Mouse (Mus musculus) spleen, adult 2 months (tissue): Measurements from ENCODE around the gene Ppih. TPM values are rescaled to one million over a fixed set of nuclear protein-coding genes. Genes with fewer than 3 reads are reported as not detected.

Experiments
- DNase-seq, 2 experiments: peaks; one replicate each; pipeline versions ENCODE4 v3.0.0 to v3.0.0-alpha.2; 2012 to 2021; ENCODE audit warnings: low spot score in 2 of 2, low read depth in 1 of 2
- H3K27ac ChIP-seq: fragments of 200-500 bp; 2 replicates; pipeline ENCODE4 v1.5.1; 2012; ENCODE audit warnings: low read length, inconsistent platforms; ENCODE audit not compliant: insufficient read depth
- H3K27me3 ChIP-seq: fragments of 200-500 bp; 2 replicates; pipeline ENCODE4 v1.6.1; 2012; ENCODE audit warnings: mild to moderate bottlenecking, moderate library complexity, low read length, inconsistent platforms; ENCODE audit not compliant: control insufficient read depth, insufficient read depth
- H3K36me3 ChIP-seq: fragments of 200-500 bp; 2 replicates; pipeline ENCODE4 v1.6.1; 2012; ENCODE audit warnings: mild to moderate bottlenecking, low read length, inconsistent platforms; ENCODE audit not compliant: control insufficient read depth, insufficient read depth
- H3K4me1 ChIP-seq: fragments of 200-500 bp; 2 replicates; pipeline ENCODE4 v1.6.1; 2011; ENCODE audit warnings: inconsistent platforms; ENCODE audit not compliant: control insufficient read depth, insufficient read depth, insufficient read length
- H3K4me3 ChIP-seq: fragments of 200-500 bp; 2 replicates; pipeline ENCODE4 v1.5.1; 2011; ENCODE audit warnings: mild to moderate bottlenecking, inconsistent platforms; ENCODE audit not compliant: insufficient read depth, insufficient read length; ENCODE audit errors: extremely low read depth
- CTCF ChIP-seq: fragments of 200-500 bp; IDR thresholded peaks from 2 replicates; pipeline ENCODE4 v1.5.1; 2011; ENCODE audit warnings: mild to moderate bottlenecking, inconsistent platforms; ENCODE audit not compliant: insufficient read depth, insufficient read length, insufficient replicate concordance; ENCODE audit errors: extremely low read depth
- POLR2A ChIP-seq: fragments of 200-500 bp; IDR thresholded peaks from 2 replicates; pipeline ENCODE4 v1.6.1; 2011; ENCODE audit warnings: low read depth, low read length, inconsistent platforms
- WGBS: fragments of 180-500 bp; shearing (Covaris S2); methylation state at CpG from one replicate; pipeline ENCODE4 v1.1.7; 2018; 5-methylcytosine and 5-hydroxymethylcytosine counted together
- polyA plus RNA-seq: library from polyadenylated mRNA; depleted of rRNA; stranded (reverse); fragments of >200 nt; gene quantifications from 2 replicates; pipeline ENCODE4 v1.2.3, GENCODE M21; 2012; rRNA removed

The Ppih gene
- polyA plus RNA-seq = 5.2 and 6.0 TPM in 2 replicates

DNA sequence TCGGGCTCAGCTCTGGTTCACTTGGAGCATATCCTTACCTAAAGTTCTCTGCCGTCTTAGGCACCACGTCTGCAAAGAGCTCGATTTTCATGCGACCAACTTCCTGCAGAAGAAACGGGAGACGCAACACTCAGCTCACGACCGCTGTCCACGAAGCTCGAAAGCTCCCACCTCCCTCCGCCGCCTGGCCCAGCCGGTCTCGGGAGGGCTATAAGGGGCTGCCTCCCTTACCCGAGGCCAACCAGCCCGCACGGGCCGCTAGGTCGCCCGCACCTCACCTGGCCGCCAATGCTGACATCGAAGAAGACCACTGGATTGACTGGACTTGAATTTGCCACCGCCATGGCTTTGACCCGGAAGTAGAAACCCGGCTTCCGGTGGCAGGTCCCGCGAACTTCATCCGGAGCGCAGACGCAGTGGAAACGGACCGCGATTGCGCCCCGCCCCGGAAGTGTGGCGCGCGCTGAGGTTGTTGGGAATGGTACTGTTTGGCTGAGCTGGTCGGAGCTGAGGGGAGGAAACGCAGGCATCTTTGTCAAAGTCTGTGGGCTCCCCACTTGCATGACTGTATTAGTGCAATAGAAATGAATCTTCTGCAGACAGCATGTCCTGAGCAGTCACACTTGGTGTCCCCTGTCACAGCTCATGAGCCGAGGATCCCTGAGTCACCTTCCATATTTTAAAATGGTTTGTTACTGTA lies at the start of gene Ppih:
Ppih (minus strand) TSS at position 416 of the 700 bp plus-strand sequence.
- WGBS = 1% methylated on average over 44 of the region's 44 CpGs
- peak; percentile 89 to 94 for DNase-seq
- TF ChIP-seq CTCF (no peak), POLR2A (peak; percentile 68)
- Histone ChIP-seq H3K27ac (peak within 1 kb of the TSS; percentile 83), H3K27me3 (no peaks in the 10 kb centered on the region), H3K4me1 (peaks cover 5% of the 10 kb centered on the region; the same call in 1 of the 2 replicates), H3K36me3 (peaks cover 14% of the 10 kb centered on the region), H3K4me3 (peak within 1 kb of the TSS; percentile 87)

DNA sequence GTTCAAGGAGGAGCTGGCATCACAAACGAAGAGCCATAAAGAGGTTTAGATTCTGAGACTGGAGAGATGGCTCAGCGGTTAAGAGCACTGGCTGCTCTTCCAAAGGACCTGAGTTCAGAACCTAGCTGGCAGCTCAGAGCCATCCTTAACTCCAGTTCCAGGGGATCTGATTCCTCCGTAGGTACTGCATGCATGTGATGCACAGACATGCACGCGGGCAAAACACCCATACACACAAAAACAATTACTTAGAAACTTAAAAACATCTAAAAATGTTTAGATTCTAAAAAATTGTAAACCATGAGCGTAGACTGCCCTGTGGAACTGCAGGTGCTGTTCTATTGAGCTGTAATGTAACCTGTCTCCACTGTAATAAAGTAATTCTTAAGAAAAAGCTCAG lies 49.1 kb upstream of the Ppih start:
- Histone ChIP-seq H3K4me3 (no peak overlapping the region), H3K27me3 (no peaks in the 10 kb centered on the region), H3K27ac (no peak overlapping the region)

DNA sequence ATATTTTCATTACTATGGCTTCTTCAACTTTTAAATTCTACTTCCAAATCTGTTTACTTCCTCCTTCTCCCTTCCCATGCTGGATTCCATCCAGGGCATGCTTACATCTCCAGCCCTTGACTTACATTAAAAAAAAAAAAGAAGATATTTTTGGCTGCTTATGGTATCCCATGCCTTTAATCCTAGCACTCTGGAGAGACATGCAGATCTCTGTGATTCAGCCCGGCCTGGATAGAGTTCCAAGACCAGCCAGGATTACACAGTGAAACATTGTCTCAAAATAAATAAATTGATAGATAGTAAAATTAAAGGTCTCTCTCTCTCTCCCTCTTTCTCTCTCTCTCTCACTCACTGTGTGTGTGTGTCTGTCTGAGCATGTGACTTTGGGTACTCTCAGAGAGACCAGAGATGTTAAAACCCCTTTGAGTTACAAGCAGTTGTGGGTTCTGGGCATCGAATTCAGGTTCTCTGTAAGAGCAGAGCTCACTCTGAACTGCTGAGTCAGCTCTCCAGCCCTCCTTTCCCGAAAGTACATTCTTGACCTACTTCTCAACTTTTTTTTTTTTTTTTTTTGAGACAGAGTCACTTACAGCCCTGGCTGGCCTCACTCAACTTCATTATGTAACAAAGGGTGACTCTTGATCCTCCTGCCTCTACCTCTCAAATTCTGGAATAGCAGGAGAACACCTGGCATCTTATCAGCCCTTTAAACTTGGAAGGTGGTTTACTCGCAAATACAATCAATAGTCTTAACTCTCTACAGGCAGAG lies 46.6 kb upstream of the Ppih start:
- 52% methylated on average over 4 of the region's 4 CpGs for WGBS
- H3K36me3 ChIP-seq = no peaks in the 10 kb centered on the region
- H3K4me1 ChIP-seq = no peaks in the 10 kb centered on the region

More for the DNA sequence above, 49.1 kb upstream of the Ppih start:
- H3K4me1 ChIP-seq = no peaks in the 10 kb centered on the region
- no peaks in the 10 kb centered on the region for H3K36me3 ChIP-seq
- 86% methylated on average over 6 of the region's 6 CpGs for WGBS
- no peak for TF ChIP-seq POLR2A
- no peak for TF ChIP-seq CTCF
- DNase-seq = no peak

DNA sequence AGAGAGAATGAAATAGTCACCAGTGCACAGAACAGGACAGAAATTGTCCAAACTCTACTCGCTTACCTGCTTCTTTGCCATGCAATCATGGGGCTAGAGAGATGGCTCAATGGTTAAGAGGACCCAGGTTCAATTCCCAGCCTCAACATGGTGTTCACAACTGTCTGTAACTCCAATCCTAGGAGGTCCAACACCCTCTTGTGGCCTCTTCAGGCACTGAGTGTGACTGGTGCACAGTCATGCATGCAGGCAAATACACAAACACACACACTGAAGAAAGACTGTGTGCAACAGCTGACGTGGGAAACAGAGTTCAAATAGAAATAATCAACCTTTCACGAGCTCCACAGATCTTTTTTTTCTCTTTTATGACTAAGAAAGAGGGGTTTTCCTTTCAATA lies 41.9 kb upstream of the Ppih start:
- no peaks in the 10 kb centered on the region for H3K27me3 ChIP-seq
- WGBS = 78% methylated on average over 3 of the region's 3 CpGs

More for the DNA sequence above, 46.6 kb upstream of the Ppih start:
- no peak overlapping the region for H3K27ac ChIP-seq
- no peak for DNase-seq
- no peaks in the 10 kb centered on the region for H3K27me3 ChIP-seq
- TF ChIP-seq POLR2A (no peak), CTCF (no peak)
- no peak overlapping the region for H3K4me3 ChIP-seq

DNA sequence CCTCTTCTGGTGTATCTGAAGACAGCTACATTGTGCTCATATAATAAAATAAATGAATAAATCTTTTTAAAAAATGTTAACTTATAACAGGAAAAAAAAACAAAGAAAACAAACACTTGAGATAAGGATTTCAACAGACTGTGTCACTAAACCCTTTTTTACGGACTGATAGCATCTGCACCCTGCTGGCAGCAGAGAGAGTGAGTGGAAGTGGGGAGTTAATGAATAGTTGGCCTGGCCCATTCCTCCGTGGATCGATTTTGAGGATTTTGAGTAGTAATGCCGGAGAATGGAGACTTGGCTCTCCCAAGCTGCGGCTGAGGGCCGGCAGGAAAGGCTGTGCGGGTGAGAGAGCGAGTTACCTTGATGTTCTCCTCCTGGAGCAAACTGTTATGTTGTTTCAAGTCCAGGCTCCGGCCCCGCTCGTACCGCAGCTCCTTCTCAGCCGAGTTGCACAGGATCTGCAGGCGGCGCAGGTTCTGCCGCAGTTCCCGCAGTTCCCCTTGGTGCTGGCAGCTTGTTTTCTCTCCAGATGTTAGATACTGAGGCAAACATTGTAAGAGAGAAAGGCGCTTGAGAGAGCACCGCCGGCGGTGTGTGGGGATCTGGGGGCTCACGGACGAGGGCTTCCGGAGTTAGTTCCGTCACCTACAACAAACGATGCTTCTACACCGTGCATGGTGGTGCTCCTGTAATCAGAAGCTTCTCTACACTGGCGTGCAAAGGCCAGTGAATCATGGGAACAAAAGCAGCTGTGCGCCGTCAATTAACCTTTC lies 39.0 kb upstream of the Ppih start:
- Histone ChIP-seq H3K36me3 (no peaks in the 10 kb centered on the region), H3K4me3 (peak overlapping the region; percentile 56), H3K4me1 (no peaks in the 10 kb centered on the region), H3K27ac (no peak overlapping the region), H3K27me3 (no peaks in the 10 kb centered on the region)
- WGBS = 9% methylated on average over 30 of the region's 30 CpGs
- no peak for TF ChIP-seq POLR2A
- no peak for TF ChIP-seq CTCF
- no peak for DNase-seq

More for the DNA sequence above, 41.9 kb upstream of the Ppih start:
- H3K4me3 ChIP-seq = no peak overlapping the region
- no peak for TF ChIP-seq POLR2A
- no peak for TF ChIP-seq CTCF
- H3K27ac ChIP-seq = no peak overlapping the region
- no peaks in the 10 kb centered on the region for H3K4me1 ChIP-seq
- H3K36me3 ChIP-seq = no peaks in the 10 kb centered on the region
- no peak for DNase-seq

DNA sequence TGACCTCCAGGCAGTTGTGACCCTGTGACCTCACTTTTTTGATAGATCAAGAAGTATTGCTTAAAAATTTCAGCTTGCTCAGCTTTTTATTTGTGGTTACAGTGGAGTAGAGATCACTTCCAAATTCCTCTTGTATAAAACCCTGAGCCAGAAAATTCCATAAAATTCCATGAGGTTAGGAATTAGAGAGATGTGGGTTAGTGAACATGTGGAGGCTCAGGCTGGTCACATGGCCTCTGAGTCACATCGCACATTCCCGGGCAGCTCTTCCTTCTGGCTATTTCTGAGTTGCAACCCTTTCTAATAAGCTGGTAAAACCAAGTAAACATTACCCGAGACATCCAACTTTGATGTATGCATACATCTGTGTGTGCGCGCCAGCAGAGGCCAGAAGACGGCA lies 25.2 kb upstream of the Ppih start:
- H3K4me1 ChIP-seq = no peaks in the 10 kb centered on the region
- no peak for DNase-seq
- no peak overlapping the region for H3K4me3 ChIP-seq
- H3K27ac ChIP-seq = no peak overlapping the region
- 93% methylated on average over 6 of the region's 6 CpGs for WGBS
- TF ChIP-seq POLR2A = no peak
- no peak for TF ChIP-seq CTCF
- no peaks in the 10 kb centered on the region for H3K36me3 ChIP-seq
- no peaks in the 10 kb centered on the region for H3K27me3 ChIP-seq
